8 mouse cellular contexts compared by ENCODE assay signal in genomic region chr3:40949170-40949902, GRCm38 (mm10). TPM values are rescaled to one million over a fixed set of nuclear protein-coding genes. Genes with fewer than 3 reads are reported as not detected.
DNase-seq lines count a peak whose midpoint lies in the region; ATAC-seq and TF ChIP-seq lines count a peak whose summit lies in the region.

Larp1b (plus strand) TSS chr3:40949828.

- peak; percentile 100 for DNase-seq in CD8-positive naive resting alpha-beta T cell, adult 2 months (ENCODE audit: low read depth in 2 of 2, low spot score in 2 of 2)
- DNase-seq in c-Kit-positive CD71-negative TER-119-negative erythroid progenitor cells, embryonic 14.5 days (ENCODE audit: low read depth), result peak; percentile 93
- DNase-seq in forebrain, embryonic 10.5 days (ENCODE audit: extremely low spot score, low spot score), result peak; percentile 99
- peak; percentile 100 for DNase-seq in kidney, postnatal 25 days
- DNase-seq in liver, embryonic 14.5 days (ENCODE audit: low read depth in 3 of 3, low spot score in 3 of 3), result peak; percentile 94 to 97 (median 94)
- peak; percentile 98 for DNase-seq in neural tube, embryonic 11.5 days (ENCODE audit: low spot score)
- DNase-seq in stomach, postnatal 0 days (ENCODE audit: low spot score), result peak; percentile 100

- peak within 1 kb of the TSS; percentile 78 for H3K4me3 ChIP-seq in forebrain, embryonic 10.5 days
- H3K4me3 ChIP-seq in heart, embryonic 15.5 days, result peak within 1 kb of the TSS; percentile 84
- peak within 1 kb of the TSS; percentile 88 to 90 for H3K4me3 ChIP-seq in liver, embryonic 14.5 days (ENCODE audit: insufficient read depth in 1 of 2, low read depth in 2 of 2, low read length in 2 of 2)
- H3K4me3 ChIP-seq in neural tube, embryonic 11.5 days (ENCODE audit: low read depth, low read length), result peak within 1 kb of the TSS; percentile 72
- H3K4me3 ChIP-seq in stomach, postnatal 0 days (ENCODE audit: low read depth, low read length), result peak within 1 kb of the TSS; percentile 80

- H3K36me3 ChIP-seq in forebrain, embryonic 10.5 days (replicated peaks), result no peaks in the 10 kb centered on the region
- H3K36me3 ChIP-seq in heart, embryonic 15.5 days, result no peaks in the 10 kb centered on the region
- H3K36me3 ChIP-seq in liver, embryonic 14.5 days (replicated peaks; ENCODE audit: control insufficient read depth, insufficient read depth, low read depth), result no peaks in the 10 kb centered on the region
- no peaks in the 10 kb centered on the region for H3K36me3 ChIP-seq in neural tube, embryonic 11.5 days (ENCODE audit: control insufficient read depth, insufficient read depth, low read length)
- H3K36me3 ChIP-seq in stomach, postnatal 0 days (ENCODE audit: control insufficient read depth, insufficient read depth, low read length), result no peaks in the 10 kb centered on the region

- peak within 1 kb of the TSS; percentile 86 for H3K27ac ChIP-seq in forebrain, embryonic 10.5 days
- H3K27ac ChIP-seq in heart, embryonic 15.5 days, result peak within 1 kb of the TSS; percentile 93
- peak within 1 kb of the TSS; percentile 74 for H3K27ac ChIP-seq in liver, embryonic 14.5 days
- H3K27ac ChIP-seq in neural tube, embryonic 11.5 days (ENCODE audit: low read depth, low read length), result peak within 1 kb of the TSS; percentile 79
- H3K27ac ChIP-seq in stomach, postnatal 0 days (replicated peaks), result peak within 1 kb of the TSS; percentile 93

- peaks cover 47% of the 10 kb centered on the region for H3K27me3 ChIP-seq in forebrain, embryonic 10.5 days (ENCODE audit: poor library complexity, severe bottlenecking)
- H3K27me3 ChIP-seq in heart, embryonic 15.5 days, result 0 out of 2 replicates have a peak, but pooled peaks cover 2% of the 10 kb centered on the region
- peaks cover 4% of the 10 kb centered on the region for H3K27me3 ChIP-seq in liver, embryonic 14.5 days (ENCODE audit: control insufficient read depth, insufficient read depth, low read length)
- H3K27me3 ChIP-seq in neural tube, embryonic 11.5 days (ENCODE audit: control insufficient read depth, insufficient read depth, low read length), result no peaks in the 10 kb centered on the region
- no peaks in the 10 kb centered on the region for H3K27me3 ChIP-seq in stomach, postnatal 0 days (ENCODE audit: control insufficient read depth, insufficient read depth, low read length)

- H3K4me2 ChIP-seq in heart, embryonic 15.5 days, result peak within 1 kb of the TSS; percentile 96
- H3K4me2 ChIP-seq in liver, embryonic 14.5 days (ENCODE audit: low read depth), result peak within 1 kb of the TSS; percentile 95
- peak within 1 kb of the TSS; percentile 75 for H3K4me2 ChIP-seq in neural tube, embryonic 11.5 days (ENCODE audit: low read depth)
- H3K4me2 ChIP-seq in stomach, postnatal 0 days (replicated peaks; ENCODE audit: low read depth), result peak within 1 kb of the TSS; percentile 95

- ATAC-seq in heart, embryonic 15.5 days (replicated peaks; ENCODE audit: insufficient number of reproducible peaks, insufficient read depth, low FRiP score, low read depth), result peak; percentile 96
- ATAC-seq in liver, embryonic 14.5 days (ENCODE audit: insufficient read depth), result peak; percentile 90
- ATAC-seq in neural tube, embryonic 11.5 days (ENCODE audit: insufficient read depth, low FRiP score, low TSS enrichment), result peak; percentile 95
- ATAC-seq in stomach, postnatal 0 days (ENCODE audit: low FRiP score, low TSS enrichment), result peak; percentile 96

- H3K9ac ChIP-seq in heart, embryonic 15.5 days, result peak within 1 kb of the TSS; percentile 85
- H3K9ac ChIP-seq in liver, embryonic 14.5 days (replicated peaks), result peak within 1 kb of the TSS; percentile 92
- H3K9ac ChIP-seq in neural tube, embryonic 11.5 days (ENCODE audit: low read length), result peak within 1 kb of the TSS; percentile 80
- peak within 1 kb of the TSS; percentile 78 for H3K9ac ChIP-seq in stomach, postnatal 0 days (ENCODE audit: low read length)

- H3K9me3 ChIP-seq in forebrain, embryonic 10.5 days, result no peaks in the 10 kb centered on the region
- no peaks in the 10 kb centered on the region for H3K9me3 ChIP-seq in heart, embryonic 15.5 days (replicated peaks)
- H3K9me3 ChIP-seq in liver, embryonic 14.5 days (ENCODE audit: control insufficient read depth, low read length), result no peaks in the 10 kb centered on the region
- no peaks in the 10 kb centered on the region for H3K9me3 ChIP-seq in neural tube, embryonic 11.5 days (ENCODE audit: control insufficient read depth, low read length)
- no peaks in the 10 kb centered on the region for H3K9me3 ChIP-seq in stomach, postnatal 0 days (ENCODE audit: control insufficient read depth, low read length)

- TF ChIP-seq EP300 in liver, embryonic 14.5 days (IDR thresholded peaks at IDR 0.05; ENCODE audit: low read depth), result no peak
- no peak for TF ChIP-seq EP300 in stomach, postnatal 0 days (optimal IDR thresholded peaks at IDR 0.05)

- TF ChIP-seq CTCF in liver, embryonic 14.5 days (IDR thresholded peaks at IDR 0.05; ENCODE audit: low read depth), result peak; percentile 6; the same call in 1 of the 2 replicates
- TF ChIP-seq CTCF in stomach, postnatal 0 days (IDR thresholded peaks at IDR 0.05; ENCODE audit: low read depth), result 0 out of 2 replicates have a peak, but pooled peaks have one; percentile 3

- peaks cover 27% of the 10 kb centered on the region for H3K4me1 ChIP-seq in forebrain, embryonic 10.5 days
- peaks cover 6% of the 10 kb centered on the region for H3K4me1 ChIP-seq in heart, embryonic 15.5 days (replicated peaks)
- peaks cover 6 to 8% of the 10 kb centered on the region in 2 experiments for H3K4me1 ChIP-seq in liver, embryonic 14.5 days (replicated peaks; ENCODE audit: control insufficient read depth in 2 of 2, insufficient read depth in 2 of 2, low read length in 1 of 2)
- peaks cover 7% of the 10 kb centered on the region; the same call in 1 of the 2 replicates for H3K4me1 ChIP-seq in neural tube, embryonic 11.5 days (ENCODE audit: control insufficient read depth, insufficient read depth, low read length)
- H3K4me1 ChIP-seq in stomach, postnatal 0 days (replicated peaks; ENCODE audit: control insufficient read depth, insufficient read depth), result no peaks in the 10 kb centered on the region

- WGBS in forebrain, embryonic 10.5 days, result under 1% methylated on average over 66 of the region's 66 CpGs
- WGBS in heart, embryonic 15.5 days, result under 1% methylated on average over 66 of the region's 66 CpGs
- WGBS in liver, embryonic 14.5 days (ENCODE audit: insufficient replicate concordance), result under 1% methylated on average over 66 of the region's 66 CpGs
- WGBS in neural tube, embryonic 11.5 days, result under 1% methylated on average over 62 of the region's 66 CpGs
- under 1% methylated on average over 64 of the region's 66 CpGs for WGBS in stomach, postnatal 0 days

RNA-seq across cellular contexts. Expression of gene Larp1b, which starts in this region (rescaled TPM):
- 1.5 and 2.0 TPM in 2 replicates for polyA plus RNA-seq in forebrain, embryonic 10.5 days (2016; fragmentation: Nextera tagmentation; extraction: Ambion mirVana)
- polyA plus RNA-seq in heart, embryonic 15.5 days (2015; fragmentation: Nextera tagmentation; extraction: Ambion mirVana), result 15.0 and 16.0 TPM in 2 replicates
- polyA plus RNA-seq in liver, embryonic 14.5 days (2012; rRNA removed), result 4.4 and 9.0 TPM in 2 replicates
- polyA plus RNA-seq in liver, embryonic 14.5 days (2014; fragmentation: Nextera tagmentation; extraction: Ambion mirVana), result 7.5 and 9.3 TPM in 2 replicates
- polyA plus RNA-seq in neural tube, embryonic 11.5 days (2014; fragmentation: Nextera tagmentation; extraction: Ambion mirVana), result 2.3 and 3.7 TPM in 2 replicates
- polyA plus RNA-seq in stomach, postnatal 0 days (2015; fragmentation: Nextera tagmentation; extraction: Ambion mirVana), result 10.7 and 10.8 TPM in 2 replicates

Comparison
In these comparisons a context has a peak if more than half of its experiments do, and no peak if none do; other contexts are left out.
1. Peak in every context shown above with its lines: DNase-seq, ATAC-seq, H3K4me3 ChIP-seq and H3K27ac ChIP-seq.